Mouse (Mus musculus): ENCODE measurements around the gene Scfd2. TPM values are rescaled to one million over a fixed set of nuclear protein-coding genes. Genes with fewer than 3 reads are reported as not detected.

The Scfd2 gene
- polyA plus RNA-seq, 1 experiment from 2014 or later = 14.9 TPM

DNA sequence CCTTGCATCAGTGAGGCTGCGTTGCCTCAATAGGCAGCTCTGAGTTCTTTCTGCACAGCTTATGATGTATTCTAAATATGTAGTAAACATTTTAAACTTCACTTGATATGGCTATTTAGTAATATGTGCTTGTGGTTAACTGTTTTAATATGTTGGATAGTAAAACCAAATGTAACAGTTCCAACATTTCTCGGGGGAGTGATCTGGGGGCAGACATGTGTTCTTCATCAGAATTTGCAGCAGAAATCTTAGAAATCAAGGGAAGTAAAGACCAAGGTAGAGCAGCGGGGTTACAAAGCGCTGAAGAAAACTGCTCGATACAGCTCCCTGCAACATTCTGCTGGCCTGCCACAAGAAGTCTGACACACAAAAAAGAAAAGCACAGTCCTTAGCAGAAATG is 140.2 kb downstream of the Scfd2 start:
- WGBS = 61% methylated on average over 5 of the region's 5 CpGs

DNA sequence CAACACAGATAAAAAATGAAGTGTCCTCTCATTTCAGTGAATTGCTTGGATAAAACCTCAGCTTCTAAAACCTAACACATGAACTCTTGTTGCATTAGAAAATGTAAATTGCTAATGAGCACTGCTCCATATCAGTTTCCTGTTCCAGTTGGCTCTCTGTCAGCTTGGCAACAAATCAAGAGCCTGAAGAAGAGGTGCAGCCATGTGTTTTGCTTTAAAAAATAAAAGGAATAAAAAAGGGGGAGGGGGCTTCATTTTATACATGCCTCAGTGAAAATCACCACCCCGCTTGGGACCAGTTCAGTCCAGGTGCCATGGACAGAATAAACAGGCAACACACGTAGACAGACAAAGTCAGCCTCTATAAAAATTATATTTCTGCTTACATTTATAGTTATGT is 142.7 kb downstream of the Scfd2 start:
- 74% methylated on average over 2 of the region's 2 CpGs for WGBS
- no peak for DNase-seq (ENCODE audit: low spot score)
- peaks cover 40% of the 10 kb centered on the region for H3K4me1 ChIP-seq
- no peaks in the 10 kb centered on the region for H3K36me3 ChIP-seq (replicated peaks)
- H3K9me3 ChIP-seq = no peaks in the 10 kb centered on the region
- peak overlapping the region; percentile 21; the same call in 1 of the 2 replicates for H3K27ac ChIP-seq (replicated peaks)
- no peaks in the 10 kb centered on the region for H3K27me3 ChIP-seq (replicated peaks; ENCODE audit: low read depth, poor library complexity, severe bottlenecking)
- no peak overlapping the region for H3K4me3 ChIP-seq

More for the DNA sequence above, 140.2 kb downstream of the Scfd2 start:
- no peaks in the 10 kb centered on the region for H3K27me3 ChIP-seq (replicated peaks; ENCODE audit: low read depth, poor library complexity, severe bottlenecking)
- H3K36me3 ChIP-seq (replicated peaks) = no peaks in the 10 kb centered on the region
- H3K4me3 ChIP-seq = no peak overlapping the region
- peaks cover 46% of the 10 kb centered on the region for H3K4me1 ChIP-seq
- DNase-seq (ENCODE audit: low spot score) = no peak
- H3K27ac ChIP-seq (replicated peaks) = peak overlapping the region; percentile 57
- H3K9me3 ChIP-seq = no peaks in the 10 kb centered on the region

DNA sequence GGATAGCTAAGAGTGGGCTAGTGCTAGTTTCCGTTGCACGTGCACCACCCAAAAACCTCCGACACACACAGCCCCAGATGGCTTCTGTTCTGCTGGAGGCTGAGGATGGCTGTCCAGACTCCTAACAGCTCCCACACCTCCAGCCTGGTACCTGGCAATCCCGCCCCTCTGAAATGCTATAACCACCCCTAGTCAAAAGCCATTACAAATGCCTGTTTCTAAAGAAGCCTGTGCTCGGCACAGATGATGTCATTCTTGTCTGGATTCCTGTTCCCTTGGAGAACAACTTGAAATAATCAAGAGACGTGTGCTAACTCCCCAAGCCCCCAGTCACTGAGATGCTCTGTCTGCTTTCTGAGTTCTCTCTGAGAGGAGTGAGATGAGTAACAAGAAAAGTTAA is 143.5 kb downstream of the Scfd2 start:
- 61% methylated on average over 6 of the region's 6 CpGs for WGBS
- Histone ChIP-seq H3K4me1 (peaks cover 40% of the 10 kb centered on the region), H3K9me3 (no peaks in the 10 kb centered on the region), H3K27ac (replicated peaks) (peak overlapping the region; percentile 21; the same call in 1 of the 2 replicates), H3K27me3 (replicated peaks; ENCODE audit: low read depth, poor library complexity, severe bottlenecking) (no peaks in the 10 kb centered on the region), H3K4me3 (no peak overlapping the region), H3K36me3 (replicated peaks) (no peaks in the 10 kb centered on the region)
- DNase-seq (ENCODE audit: low spot score) = peak; percentile 46

DNA sequence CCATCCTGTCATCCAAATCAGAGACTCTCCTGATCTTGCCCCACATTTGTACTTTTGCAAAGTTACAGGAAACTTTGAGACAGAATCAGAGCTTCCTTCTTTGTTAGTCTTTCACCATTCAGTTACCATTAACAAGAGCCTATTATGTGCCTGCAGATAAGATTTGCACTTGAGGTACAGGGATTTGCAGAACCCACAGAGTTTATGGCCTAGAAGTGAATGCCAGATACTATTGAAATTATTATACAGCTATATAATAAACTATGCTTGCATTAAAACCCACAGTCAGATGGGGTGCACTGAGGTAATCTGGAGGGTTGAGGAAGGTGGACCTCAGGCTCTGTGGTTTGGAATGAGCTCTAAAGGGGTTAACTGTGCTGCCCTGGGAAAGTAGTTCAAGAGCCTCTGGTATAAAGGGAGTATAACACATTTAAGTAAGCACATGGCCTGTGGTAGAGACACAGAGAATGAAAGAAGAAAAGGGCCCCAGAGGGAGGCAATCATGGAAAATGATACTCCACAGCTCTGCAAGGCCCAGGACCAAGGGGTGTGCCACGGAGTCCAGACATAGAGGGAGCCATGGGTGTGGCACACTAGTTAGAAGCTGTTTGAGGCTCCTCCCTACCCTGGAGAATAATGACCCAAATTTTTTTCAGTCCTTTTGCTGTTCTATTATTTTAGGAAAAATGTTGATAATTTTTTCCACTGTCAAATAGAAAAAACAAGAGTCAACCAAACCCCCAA is 144.2 kb downstream of the Scfd2 start:
- Histone ChIP-seq H3K4me3 (no peak overlapping the region), H3K27ac (replicated peaks) (no peak overlapping the region), H3K27me3 (replicated peaks; ENCODE audit: low read depth, poor library complexity, severe bottlenecking) (no peaks in the 10 kb centered on the region), H3K9me3 (no peaks in the 10 kb centered on the region), H3K36me3 (replicated peaks) (no peaks in the 10 kb centered on the region), H3K4me1 (peaks cover 41% of the 10 kb centered on the region)
- 47% methylated on average over 1 of the region's 1 CpGs for WGBS
- DNase-seq (ENCODE audit: low spot score) = no peak

DNA sequence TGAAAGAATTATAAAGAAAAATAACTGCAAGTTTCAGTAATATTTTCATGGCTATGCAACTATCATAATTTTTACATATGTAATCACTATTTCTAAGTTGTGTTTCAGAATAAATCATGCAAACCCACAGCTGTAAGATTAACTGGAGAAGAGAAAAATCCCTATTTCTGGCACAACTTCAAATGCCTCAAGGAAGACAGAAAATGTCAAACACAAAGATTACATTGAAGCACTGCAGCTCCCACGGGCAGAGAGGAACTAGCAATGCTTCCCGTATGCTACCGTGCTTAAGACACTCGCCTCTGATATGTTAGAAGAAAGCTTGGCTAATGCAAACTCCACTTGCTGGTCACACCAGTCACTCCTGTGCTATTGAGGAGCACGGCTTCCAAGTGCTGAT is 151.5 kb downstream of the Scfd2 start:
- Histone ChIP-seq H3K36me3 (replicated peaks) (no peaks in the 10 kb centered on the region), H3K9me3 (no peaks in the 10 kb centered on the region), H3K27ac (replicated peaks) (no peak overlapping the region), H3K4me3 (no peak overlapping the region), H3K4me1 (peaks cover 6% of the 10 kb centered on the region; the same call in 1 of the 2 replicates), H3K27me3 (replicated peaks; ENCODE audit: low read depth, poor library complexity, severe bottlenecking) (no peaks in the 10 kb centered on the region)
- no peak for DNase-seq (ENCODE audit: low spot score)
- WGBS = 66% methylated on average over 5 of the region's 5 CpGs

DNA sequence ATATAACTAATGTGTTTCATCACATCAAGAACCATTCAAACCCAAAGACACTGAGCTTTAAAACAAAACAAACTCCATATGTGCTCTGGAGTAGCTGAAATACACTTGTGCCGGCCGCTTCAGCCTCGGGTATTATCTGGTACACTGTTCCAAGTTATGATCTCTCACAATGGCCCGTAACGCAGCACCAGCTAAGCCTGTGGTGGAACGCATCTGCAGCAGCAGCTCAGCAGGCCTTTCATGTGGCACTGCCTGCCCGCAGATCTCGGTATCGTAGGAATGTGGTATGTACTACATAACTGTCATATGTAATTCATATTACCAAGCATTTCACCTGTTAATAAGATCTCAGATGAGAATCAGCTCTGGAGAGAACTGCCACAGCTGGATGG is 164.9 kb downstream of the Scfd2 start:
- 74% methylated on average over 9 of the region's 9 CpGs for WGBS
- Histone ChIP-seq H3K9me3 (no peaks in the 10 kb centered on the region), H3K27ac (replicated peaks) (0 out of 2 replicates have a peak overlapping the region, but pooled peaks have one; percentile 65), H3K27me3 (replicated peaks; ENCODE audit: low read depth, poor library complexity, severe bottlenecking) (no peaks in the 10 kb centered on the region), H3K36me3 (replicated peaks) (no peaks in the 10 kb centered on the region), H3K4me3 (no peak overlapping the region), H3K4me1 (peaks cover 47% of the 10 kb centered on the region)
- no peak for DNase-seq (ENCODE audit: low spot score)

DNA sequence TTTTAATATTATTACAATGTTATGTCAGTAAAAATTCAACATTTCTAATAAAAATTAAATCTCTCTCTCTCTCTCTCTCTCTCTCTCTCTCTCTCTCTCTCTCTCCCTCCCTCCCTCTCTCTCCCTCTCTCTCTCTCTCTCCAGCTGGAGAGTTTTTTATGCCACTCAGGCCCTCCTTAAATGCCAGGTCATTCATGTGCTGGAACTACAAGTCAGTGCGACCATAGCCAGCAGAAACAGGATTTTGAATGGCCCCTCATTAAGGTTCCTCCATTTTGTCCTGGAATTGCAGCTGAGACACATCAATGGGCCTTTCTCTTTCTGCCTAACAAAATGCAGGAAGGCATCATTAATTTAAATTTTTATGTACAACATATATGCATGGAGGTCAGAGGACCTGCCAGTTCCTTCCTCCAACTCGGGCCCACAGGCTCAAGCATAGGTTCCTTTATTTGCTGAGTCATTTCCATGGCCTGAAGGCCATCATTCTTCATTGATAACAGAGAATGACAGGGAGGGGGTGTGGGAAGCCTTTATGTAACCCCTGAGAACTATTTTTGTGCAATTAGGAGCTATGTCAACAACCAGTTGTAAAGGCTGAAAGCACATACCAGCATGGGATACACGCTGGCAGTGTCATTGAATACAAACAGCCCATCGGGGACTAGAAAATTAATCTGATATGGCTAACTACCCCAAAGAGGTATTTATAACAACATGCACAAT is 165.4 kb downstream of the Scfd2 start:
- 42% methylated on average over 4 of the region's 4 CpGs for WGBS
- DNase-seq (ENCODE audit: low spot score) = no peak
- Histone ChIP-seq H3K9me3 (no peaks in the 10 kb centered on the region), H3K4me3 (no peak overlapping the region), H3K27me3 (replicated peaks; ENCODE audit: low read depth, poor library complexity, severe bottlenecking) (no peaks in the 10 kb centered on the region), H3K27ac (replicated peaks) (peak overlapping the region; percentile 65; the same call in 1 of the 2 replicates), H3K4me1 (peaks cover 47% of the 10 kb centered on the region), H3K36me3 (replicated peaks) (no peaks in the 10 kb centered on the region)

DNA sequence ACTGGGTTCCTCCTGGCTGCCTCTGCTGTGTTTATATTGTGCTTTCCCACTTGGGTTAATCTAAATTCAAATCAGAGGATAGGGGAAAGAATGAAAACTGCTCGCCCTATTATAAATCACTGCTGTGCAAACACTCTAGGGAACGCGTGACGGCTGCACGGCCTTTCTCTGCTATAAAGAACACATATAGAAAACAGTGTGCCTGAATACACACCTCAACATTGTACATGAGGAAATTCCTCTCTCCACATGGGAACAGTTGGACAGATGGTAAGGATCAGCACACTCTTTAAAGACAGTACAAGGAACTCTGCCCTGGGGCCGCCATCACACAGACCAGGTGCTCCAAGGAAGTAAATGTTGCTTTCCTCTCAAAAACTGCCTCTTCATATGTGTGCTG is 166.2 kb downstream of the Scfd2 start:
- Histone ChIP-seq H3K27ac (replicated peaks) (0 out of 2 replicates have a peak overlapping the region, but pooled peaks have one; percentile 24), H3K9me3 (no peaks in the 10 kb centered on the region), H3K4me1 (peaks cover 47% of the 10 kb centered on the region), H3K36me3 (replicated peaks) (no peaks in the 10 kb centered on the region), H3K27me3 (replicated peaks; ENCODE audit: low read depth, poor library complexity, severe bottlenecking) (no peaks in the 10 kb centered on the region), H3K4me3 (no peak overlapping the region)
- DNase-seq (ENCODE audit: low spot score) = peak; percentile 29
- 59% methylated on average over 6 of the region's 6 CpGs for WGBS

DNA sequence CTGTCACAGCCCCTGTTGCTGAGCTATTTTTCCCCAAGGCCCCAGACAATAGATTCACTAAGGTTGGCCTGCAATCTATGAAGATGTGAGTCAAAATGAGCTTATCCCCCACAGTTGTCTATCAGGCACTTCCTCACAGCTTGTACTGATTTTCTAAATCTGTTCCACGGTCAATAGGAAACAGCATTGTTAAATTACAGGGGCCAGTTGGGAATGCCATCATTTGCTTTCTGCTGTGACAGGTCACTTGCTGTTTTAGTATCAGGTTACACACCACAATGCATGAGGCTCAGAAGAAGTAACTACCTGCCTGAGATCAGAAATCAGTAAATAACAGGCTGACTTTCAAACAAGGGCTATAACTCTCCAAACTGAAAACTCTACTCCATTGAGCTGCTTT is 168.3 kb downstream of the Scfd2 start:
- 14% methylated on average over 1 of the region's 1 CpGs for WGBS
- DNase-seq (ENCODE audit: low spot score) = peak; percentile 20
- no peaks in the 10 kb centered on the region for H3K9me3 ChIP-seq
- H3K4me1 ChIP-seq = peaks cover 47% of the 10 kb centered on the region
- no peak overlapping the region for H3K4me3 ChIP-seq
- H3K36me3 ChIP-seq (replicated peaks) = no peaks in the 10 kb centered on the region
- no peak overlapping the region for H3K27ac ChIP-seq (replicated peaks)
- no peaks in the 10 kb centered on the region for H3K27me3 ChIP-seq (replicated peaks; ENCODE audit: low read depth, poor library complexity, severe bottlenecking)

DNA sequence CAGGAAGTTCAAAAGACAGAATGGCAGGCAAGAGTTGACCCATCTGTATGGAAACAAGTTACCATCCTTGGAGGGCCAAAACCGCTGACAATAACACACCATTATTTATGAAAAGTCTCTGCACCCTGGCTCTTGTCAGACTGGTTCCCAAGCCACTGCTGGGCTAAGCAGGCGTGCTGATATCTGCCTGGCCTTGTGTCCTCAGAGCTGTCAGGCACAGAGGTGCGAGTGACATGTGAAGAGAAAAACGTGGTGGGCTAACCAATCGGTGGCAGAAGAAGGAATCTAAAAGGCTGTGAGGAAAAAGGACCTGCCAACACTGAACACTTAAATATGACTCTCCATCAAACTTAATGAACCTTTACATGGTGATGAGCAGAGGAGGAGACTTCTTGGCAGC is 170.0 kb downstream of the Scfd2 start:
- no peak for DNase-seq (ENCODE audit: low spot score)
- no peaks in the 10 kb centered on the region for H3K36me3 ChIP-seq (replicated peaks)
- 79% methylated on average over 5 of the region's 5 CpGs for WGBS
- no peaks in the 10 kb centered on the region for H3K9me3 ChIP-seq
- H3K27ac ChIP-seq (replicated peaks) = no peak overlapping the region
- H3K27me3 ChIP-seq (replicated peaks; ENCODE audit: low read depth, poor library complexity, severe bottlenecking) = no peaks in the 10 kb centered on the region
- peaks cover 40% of the 10 kb centered on the region for H3K4me1 ChIP-seq
- no peak overlapping the region for H3K4me3 ChIP-seq

DNA sequence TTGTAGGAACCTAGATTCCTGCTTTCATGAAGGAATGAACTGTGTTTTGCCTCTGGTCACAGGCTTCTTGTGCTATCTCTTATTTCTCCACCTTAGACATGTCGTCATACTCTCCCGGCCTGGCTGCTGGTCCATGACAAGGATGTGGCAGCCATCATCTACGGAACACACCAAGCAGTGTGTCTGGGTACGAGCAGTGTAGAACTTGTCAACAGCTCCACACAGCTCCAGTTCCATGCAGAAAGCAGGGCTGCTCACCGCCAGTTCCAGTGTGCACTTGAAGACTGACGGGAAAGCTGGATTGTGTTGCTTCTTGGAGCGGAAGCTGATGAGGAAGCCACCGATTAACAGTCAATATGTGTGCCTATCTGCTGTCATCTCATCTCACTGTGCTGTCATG is 173.5 kb downstream of the Scfd2 start:
- no peaks in the 10 kb centered on the region for H3K9me3 ChIP-seq
- no peak for DNase-seq (ENCODE audit: low spot score)
- H3K36me3 ChIP-seq (replicated peaks) = no peaks in the 10 kb centered on the region
- H3K4me3 ChIP-seq = no peak overlapping the region
- H3K27ac ChIP-seq (replicated peaks) = no peak overlapping the region
- WGBS = 90% methylated on average over 8 of the region's 8 CpGs
- H3K4me1 ChIP-seq = peaks cover 9% of the 10 kb centered on the region
- no peaks in the 10 kb centered on the region for H3K27me3 ChIP-seq (replicated peaks; ENCODE audit: low read depth, poor library complexity, severe bottlenecking)

DNA sequence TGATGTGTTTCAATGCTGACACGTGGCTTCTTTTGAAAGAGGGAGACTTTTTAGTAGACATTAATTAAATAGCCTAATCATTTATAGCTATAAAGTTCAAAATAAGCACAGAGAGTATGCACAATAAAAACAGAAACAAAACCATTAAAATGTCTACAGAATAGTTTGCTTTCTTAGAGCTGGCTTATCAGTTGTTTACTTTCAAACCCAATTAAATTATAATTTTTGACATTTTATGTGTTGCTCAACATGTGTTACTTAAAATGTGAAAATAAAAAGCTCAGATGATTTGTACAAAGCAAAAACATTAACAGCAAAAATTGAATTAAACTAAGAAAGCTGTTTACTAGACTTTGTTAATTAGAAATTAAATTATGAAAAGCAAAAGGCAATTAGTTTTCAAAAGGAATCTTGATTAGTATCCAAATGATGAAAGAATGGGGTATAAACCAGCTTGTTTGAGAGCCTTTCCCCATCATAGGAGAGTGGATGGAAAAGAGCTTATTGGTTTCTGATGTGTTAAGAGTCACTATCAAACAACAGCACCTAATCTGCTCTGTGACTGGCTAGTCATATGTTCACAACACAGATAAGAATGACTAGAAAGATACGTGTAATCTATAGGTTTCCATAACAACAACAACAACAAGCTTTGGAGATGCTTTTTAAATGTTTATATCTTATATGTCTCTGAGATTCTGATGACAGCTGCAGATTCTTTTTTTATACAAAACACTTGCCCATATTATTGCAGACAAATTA is 176.0 kb downstream of the Scfd2 start:
- DNase-seq (ENCODE audit: low spot score) = no peak
- 88% methylated on average over 2 of the region's 2 CpGs for WGBS
- Histone ChIP-seq H3K4me3 (no peak overlapping the region), H3K4me1 (peaks cover 8% of the 10 kb centered on the region; the same call in 1 of the 2 replicates), H3K27me3 (replicated peaks; ENCODE audit: low read depth, poor library complexity, severe bottlenecking) (no peaks in the 10 kb centered on the region), H3K9me3 (no peaks in the 10 kb centered on the region), H3K27ac (replicated peaks) (no peak overlapping the region), H3K36me3 (replicated peaks) (no peaks in the 10 kb centered on the region)

All from embryonic facial prominence, embryonic 10.5 days (tissue).